8 mouse cellular contexts compared by ENCODE assay signal in the genomic region with DNA sequence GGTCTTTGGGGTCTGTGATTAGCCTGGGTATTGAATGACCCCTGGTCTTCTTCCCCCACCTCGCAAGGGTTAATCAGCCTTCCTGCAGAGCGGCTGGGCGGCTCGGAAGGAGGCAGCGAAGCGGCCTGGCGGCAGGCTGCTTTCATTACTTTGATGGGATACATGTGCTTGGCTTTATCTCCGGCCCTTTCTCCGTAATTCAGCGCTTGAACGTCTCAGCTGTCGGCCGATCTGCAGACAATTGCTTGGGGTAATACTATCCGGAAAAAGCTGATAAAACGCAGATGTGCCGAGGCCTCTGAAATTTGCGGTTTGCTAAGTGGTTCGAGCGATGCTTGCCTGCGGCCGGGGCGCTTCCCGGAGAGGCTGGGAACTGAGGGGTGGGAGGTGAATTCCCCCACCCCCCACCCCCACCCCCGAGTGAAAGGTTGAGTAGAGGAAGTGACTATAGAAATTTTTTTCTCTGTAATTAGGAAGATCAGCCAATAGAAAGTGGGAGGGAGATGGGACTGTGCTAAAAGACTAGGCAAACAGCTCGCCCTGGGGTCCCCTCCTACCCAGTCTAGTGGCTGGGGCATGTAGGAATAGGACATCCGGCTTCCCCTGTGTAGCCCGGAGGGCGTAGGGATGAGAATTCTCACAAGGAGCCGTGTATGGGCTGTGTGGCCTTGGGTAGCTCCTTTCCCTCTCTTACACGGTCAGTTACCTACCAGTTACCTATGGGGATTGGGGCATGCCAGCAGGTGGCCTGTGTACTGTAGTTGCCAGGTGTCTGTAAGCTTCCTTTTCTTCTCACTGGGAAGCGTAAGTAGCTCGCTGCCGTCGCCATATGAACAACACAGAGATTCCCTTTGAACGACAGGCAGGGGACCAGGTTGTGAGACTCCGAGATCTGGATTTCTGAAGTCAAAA.
DNase-seq lines count a peak whose midpoint lies in the region; ATAC-seq lines count a peak whose summit lies in the region.

No protein-coding gene starts in this region.

- no peaks in the 10 kb centered on the region for H3K9me3 ChIP-seq in heart, embryonic 16.5 days (replicated peaks; ENCODE audit: control insufficient read depth, low read length)
- no peaks in the 10 kb centered on the region for H3K9me3 ChIP-seq in liver, embryonic 13.5 days (replicated peaks)

- peak; percentile 31 for DNase-seq in urinary bladder, postnatal 14 days (ENCODE audit: low spot score)
- DNase-seq in urinary bladder, adult 2 months (ENCODE audit: low spot score): no peak
- DNase-seq in liver, embryonic 13.5 days: no peak
- DNase-seq in B cell, adult 2 months: no peak
- no peak for DNase-seq in cerebellum, adult 9-10 months
- no peak for DNase-seq in adrenal gland, postnatal 4 days (ENCODE audit: low spot score in 2 of 2)
- DNase-seq in spleen, postnatal 36 days (ENCODE audit: low spot score in 2 of 2): no peak

- H3K4me1 ChIP-seq in heart, embryonic 16.5 days (ENCODE audit: control insufficient read depth, insufficient read depth, low read length): no peaks in the 10 kb centered on the region; the same call in 1 of the 2 replicates
- H3K4me1 ChIP-seq in liver, embryonic 13.5 days (replicated peaks): no peaks in the 10 kb centered on the region; the same call in 1 of the 2 replicates

- peaks cover 60% of the 10 kb centered on the region for H3K27me3 ChIP-seq in heart, embryonic 16.5 days (ENCODE audit: control insufficient read depth, insufficient read depth, low read length)
- peaks cover 76% of the 10 kb centered on the region for H3K27me3 ChIP-seq in liver, embryonic 13.5 days

- WGBS in heart, embryonic 16.5 days: 5% methylated on average over 36 of the region's 36 CpGs
- 2% methylated on average over 36 of the region's 36 CpGs for WGBS in liver, embryonic 13.5 days (ENCODE audit: insufficient replicate concordance)

- 0 out of 2 replicates have a peak overlapping the region, but pooled peaks have one; percentile 24 for H3K9ac ChIP-seq in heart, embryonic 16.5 days (ENCODE audit: low read length)
- H3K9ac ChIP-seq in liver, embryonic 13.5 days: no peak overlapping the region

- H3K36me3 ChIP-seq in heart, embryonic 16.5 days (ENCODE audit: control insufficient read depth, insufficient read depth): no peaks in the 10 kb centered on the region
- no peaks in the 10 kb centered on the region for H3K36me3 ChIP-seq in liver, embryonic 13.5 days

- peak overlapping the region; percentile 40 for H3K4me3 ChIP-seq in heart, embryonic 16.5 days (ENCODE audit: low read length)
- no peak overlapping the region; the same call in 1 of the 2 replicates for H3K4me3 ChIP-seq in liver, embryonic 13.5 days (replicated peaks)

- peak; percentile 66 for ATAC-seq in heart, embryonic 16.5 days (replicated peaks; ENCODE audit: extremely low read depth, insufficient read depth, low FRiP score)
- ATAC-seq in liver, embryonic 13.5 days (ENCODE audit: low read depth): no peak

- H3K4me2 ChIP-seq in heart, embryonic 16.5 days (ENCODE audit: low read depth, low read length): peak overlapping the region; percentile 63
- H3K4me2 ChIP-seq in liver, embryonic 13.5 days: peak overlapping the region; percentile 24; the same call in 1 of the 2 replicates

- no peak overlapping the region for H3K27ac ChIP-seq in heart, embryonic 16.5 days (ENCODE audit: low read length)
- no peak overlapping the region for H3K27ac ChIP-seq in liver, embryonic 13.5 days
